Mouse (Mus musculus) kidney, embryonic 14.5 days (tissue): ENCODE data around the gene Kcnq1. TPM values are rescaled to one million over a fixed set of nuclear protein-coding genes. Genes with fewer than 3 reads are reported as not detected.

Experiments
- ATAC-seq: fragments of 200-750 bp; cut with Nextera tagmentation; 2 replicates; pipeline ENCODE4 v1.8.0; 2017; ENCODE audit warnings: moderate number of reproducible peaks, mild to moderate bottlenecking, moderate TSS enrichment, moderate library complexity; ENCODE audit not compliant: low FRiP score, low TSS enrichment
- H3K27ac ChIP-seq: fragments of 300-500 bp; sonication (generic); 2 replicates; pipeline ENCODE4 v1.5.1; 2014; ENCODE audit warnings: low read depth, mild to moderate bottlenecking, low read length, moderate library complexity, mixed read lengths
- H3K27me3 ChIP-seq: fragments of 300-500 bp; sonication (generic); 2 replicates; pipeline ENCODE4 v1.6.1; 2014; ENCODE audit warnings: mild to moderate bottlenecking, low read length; ENCODE audit not compliant: control insufficient read depth, insufficient read depth
- H3K36me3 ChIP-seq: fragments of 300-500 bp; sonication (generic); 2 replicates; pipeline ENCODE4 v1.6.1; 2014; ENCODE audit warnings: low read length, mixed read lengths; ENCODE audit not compliant: control insufficient read depth, insufficient read depth
- H3K4me1 ChIP-seq: fragments of 300-500 bp; sonication (generic); 2 replicates; pipeline ENCODE4 v1.6.1; 2014; ENCODE audit warnings: low read length, mixed read lengths; ENCODE audit not compliant: control insufficient read depth, insufficient read depth
- H3K4me2 ChIP-seq: fragments of 300-500 bp; sonication (generic); replicated peaks from 2 replicates; pipeline ENCODE4 v1.6.1; 2014; ENCODE audit warnings: low read depth, mild to moderate bottlenecking, low read length
- H3K4me3 ChIP-seq: fragments of 300-500 bp; sonication (generic); 2 replicates; pipeline ENCODE4 v1.5.1; 2014; ENCODE audit warnings: mild to moderate bottlenecking, low read length
- H3K9ac ChIP-seq: fragments of 300-500 bp; sonication (generic); 2 replicates; pipeline ENCODE4 v1.6.1; 2014; ENCODE audit warnings: low read depth, mild to moderate bottlenecking, low read length, moderate library complexity
- H3K9me3 ChIP-seq: fragments of 300-500 bp; sonication (generic); 2 replicates; pipeline ENCODE4 v1.6.1; 2016; ENCODE audit warnings: low read length; ENCODE audit not compliant: control insufficient read depth
- WGBS: fragments of 180-500 bp; shearing (Covaris S2); extraction: QIAGEN DNeasy Blood & Tissue Kit; methylation state at CpG from one replicate; pipeline ENCODE4 v1.1.7; 2014; 5-methylcytosine and 5-hydroxymethylcytosine counted together
- polyA plus RNA-seq: library from polyadenylated mRNA; unstranded; fragments of >200 nt; fragmentation: Nextera tagmentation; extraction: Ambion mirVana; gene quantifications from 2 replicates; pipeline ENCODE4 v1.2.1, GENCODE M21; 2014

Kcnq1 gene
- polyA plus RNA-seq, 1 experiment from 2014 or later: 5.4 TPM

DNA sequence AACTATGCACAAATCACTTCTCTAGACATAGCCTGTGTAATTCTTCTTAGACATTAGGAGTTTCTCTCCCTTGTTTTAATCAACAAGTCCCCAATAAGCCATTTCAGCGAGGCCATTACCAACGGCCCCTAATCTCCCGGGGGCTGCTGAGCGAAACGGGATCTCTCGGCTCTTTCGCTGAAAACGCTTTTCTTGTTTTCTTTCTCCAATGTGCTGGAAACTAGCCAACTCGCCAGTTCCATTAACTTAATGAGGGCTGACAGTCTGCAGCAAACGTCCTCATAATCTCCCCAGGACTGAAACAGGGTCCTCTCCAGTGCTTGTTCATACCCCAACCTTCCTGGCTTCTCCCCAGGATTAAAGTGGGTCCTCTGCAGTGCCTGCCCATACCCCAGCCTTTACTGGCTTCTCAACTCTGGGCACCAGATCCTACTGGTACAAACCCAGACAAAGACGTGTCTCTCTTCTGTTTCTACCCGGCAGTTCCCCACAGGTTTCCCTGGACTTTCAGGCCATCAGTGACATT, 237.7 kb downstream of the Kcnq1 start:
- Histone ChIP-seq H3K36me3 (no peaks in the 10 kb centered on the region), H3K9ac (no peak overlapping the region), H3K4me3 (no peak overlapping the region), H3K27me3 (no peaks in the 10 kb centered on the region), H3K9me3 (no peaks in the 10 kb centered on the region), H3K27ac (no peak overlapping the region), H3K4me1 (peaks cover 26% of the 10 kb centered on the region), H3K4me2 (no peak overlapping the region)
- WGBS: 12% methylated on average over 12 of the region's 12 CpGs
- no peak for ATAC-seq

DNA sequence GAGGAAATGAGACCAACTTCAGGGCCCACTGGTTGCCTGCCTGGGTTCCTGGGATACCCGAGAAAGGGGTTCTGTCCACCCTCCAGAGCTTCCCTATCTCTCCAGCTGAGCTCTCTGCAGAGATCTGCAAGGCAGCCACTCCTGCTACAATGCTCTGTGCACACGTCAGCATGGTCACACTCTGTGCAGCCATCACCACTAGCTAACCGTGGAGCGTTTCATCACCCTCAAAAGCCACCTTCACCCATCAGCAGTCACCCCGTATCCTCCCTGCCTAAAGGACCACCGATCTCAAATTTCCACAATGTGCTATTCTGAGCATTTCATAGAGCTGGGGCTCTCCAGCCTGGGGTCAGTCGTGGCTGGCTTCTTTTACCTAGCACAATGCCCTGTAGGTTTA, 243.1 kb downstream of the Kcnq1 start:
- H3K9me3 ChIP-seq: no peaks in the 10 kb centered on the region

GRCm38 (mm10) chr7:143349848-143350247, 243.7 kb downstream of the Kcnq1 start:
- H3K4me1 ChIP-seq: no peaks in the 10 kb centered on the region
- no peaks in the 10 kb centered on the region for H3K9me3 ChIP-seq
- H3K9ac ChIP-seq: no peak overlapping the region
- no peak overlapping the region for H3K4me2 ChIP-seq
- no peak overlapping the region for H3K4me3 ChIP-seq
- H3K27me3 ChIP-seq: no peaks in the 10 kb centered on the region
- H3K36me3 ChIP-seq: no peaks in the 10 kb centered on the region
- 73% methylated on average over 1 of the region's 1 CpGs for WGBS
- H3K27ac ChIP-seq: no peak overlapping the region
- ATAC-seq: no peak

More for the DNA sequence above, 243.1 kb downstream of the Kcnq1 start:
- Histone ChIP-seq H3K4me3 (no peak overlapping the region), H3K9ac (no peak overlapping the region), H3K4me2 (no peak overlapping the region), H3K36me3 (no peaks in the 10 kb centered on the region), H3K4me1 (no peaks in the 10 kb centered on the region), H3K27me3 (no peaks in the 10 kb centered on the region), H3K27ac (no peak overlapping the region)
- no peak for ATAC-seq
- 52% methylated on average over 7 of the region's 7 CpGs for WGBS

DNA sequence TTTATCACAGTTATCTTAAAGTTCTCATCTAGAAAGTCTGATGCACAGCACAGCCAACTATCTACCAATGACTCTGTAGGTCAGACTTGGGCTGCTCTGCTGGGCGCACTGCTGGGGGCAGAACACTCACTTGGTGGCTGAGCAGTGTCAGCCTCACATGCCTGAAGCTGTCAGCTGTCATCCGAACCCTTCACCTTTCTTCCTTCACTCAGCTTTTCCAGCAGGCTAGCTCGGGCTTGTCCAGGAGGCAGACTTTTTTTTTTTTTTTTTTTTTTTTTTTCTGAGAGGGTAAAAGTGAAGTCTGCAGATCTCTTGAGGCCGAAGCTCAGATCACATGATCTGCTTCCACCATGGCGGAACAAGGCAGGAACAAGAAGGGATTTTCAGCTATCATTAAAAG, 249.7 kb downstream of the Kcnq1 start:
- H3K27me3 ChIP-seq: 0 out of 2 replicates have a peak, but pooled peaks cover 3% of the 10 kb centered on the region
- H3K4me2 ChIP-seq: no peak overlapping the region
- no peak overlapping the region for H3K27ac ChIP-seq
- no peak overlapping the region for H3K9ac ChIP-seq
- H3K9me3 ChIP-seq: no peaks in the 10 kb centered on the region
- WGBS: 69% methylated on average over 5 of the region's 5 CpGs
- ATAC-seq: no peak
- H3K4me3 ChIP-seq: no peak overlapping the region
- no peaks in the 10 kb centered on the region for H3K36me3 ChIP-seq
- H3K4me1 ChIP-seq: no peaks in the 10 kb centered on the region

DNA sequence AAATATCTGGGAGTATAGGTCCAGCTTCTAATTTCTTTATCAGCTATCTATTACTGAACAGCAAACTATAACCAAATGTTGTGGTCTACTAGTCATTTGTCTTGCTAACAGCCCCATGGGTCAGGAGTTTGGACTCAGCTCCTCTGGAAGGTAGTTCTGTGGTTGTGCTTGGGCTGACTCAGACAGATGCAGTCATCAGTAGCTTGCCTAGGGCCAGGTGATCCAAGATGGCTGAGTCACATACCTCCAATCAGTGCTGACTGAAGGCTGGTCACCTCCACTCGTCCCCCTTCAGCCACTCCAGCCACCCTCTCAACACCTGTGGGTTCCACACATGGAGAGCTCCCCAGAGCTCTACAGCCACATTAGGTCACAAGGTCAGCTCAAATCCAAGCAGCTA, 250.9 kb downstream of the Kcnq1 start:
- 50% methylated on average over 1 of the region's 1 CpGs for WGBS
- Histone ChIP-seq H3K4me2 (no peak overlapping the region), H3K36me3 (no peaks in the 10 kb centered on the region), H3K27me3 (0 out of 2 replicates have a peak, but pooled peaks cover 3% of the 10 kb centered on the region), H3K9ac (no peak overlapping the region), H3K9me3 (no peaks in the 10 kb centered on the region), H3K27ac (no peak overlapping the region), H3K4me3 (no peak overlapping the region), H3K4me1 (no peaks in the 10 kb centered on the region)
- ATAC-seq: no peak

DNA sequence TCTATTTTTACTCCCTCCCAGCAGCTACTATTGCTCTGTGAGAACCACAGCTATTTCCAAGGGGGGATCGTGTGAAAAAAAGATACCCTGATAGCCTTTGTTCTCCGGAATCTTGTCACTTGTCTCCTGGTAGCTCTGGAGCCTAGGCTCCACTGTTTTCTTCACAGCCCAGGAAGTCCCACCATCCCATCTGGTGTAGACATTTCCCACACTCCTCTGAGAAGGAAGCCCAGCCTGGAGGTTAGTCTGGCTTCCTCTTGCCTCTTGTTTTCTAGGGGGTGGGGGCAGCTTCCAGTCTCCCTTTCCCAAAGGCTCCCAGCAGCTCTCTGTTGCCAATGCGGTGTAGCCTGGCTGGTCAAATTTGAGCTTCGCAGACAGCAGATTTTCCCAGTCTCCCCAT, 251.7 kb downstream of the Kcnq1 start:
- WGBS: 73% methylated on average over 4 of the region's 4 CpGs
- ATAC-seq: no peak

DNA sequence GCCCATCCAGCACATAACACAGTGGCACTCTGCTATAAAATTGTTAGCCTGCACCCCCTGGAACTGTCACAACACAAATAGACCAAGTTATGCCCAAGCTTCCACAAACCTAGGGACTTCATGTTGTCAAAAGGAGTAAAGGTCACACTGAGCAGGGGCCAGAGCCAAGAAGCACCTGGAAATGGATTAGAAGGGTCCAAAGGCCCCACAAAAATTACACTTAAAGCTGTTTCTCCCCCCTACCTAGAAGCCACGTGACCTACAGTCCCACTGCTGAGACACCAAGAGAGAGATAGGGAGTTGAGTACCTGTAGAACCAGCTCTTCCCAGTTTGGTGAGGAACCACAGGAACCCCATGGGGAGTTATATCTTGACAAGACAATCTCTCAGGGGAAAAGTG, 253.6 kb downstream of the Kcnq1 start:
- 83% methylated on average over 1 of the region's 1 CpGs for WGBS
- Histone ChIP-seq H3K4me1 (no peaks in the 10 kb centered on the region), H3K4me2 (no peak overlapping the region), H3K9ac (no peak overlapping the region), H3K27ac (no peak overlapping the region), H3K9me3 (no peaks in the 10 kb centered on the region), H3K27me3 (0 out of 2 replicates have a peak, but pooled peaks cover 3% of the 10 kb centered on the region), H3K36me3 (no peaks in the 10 kb centered on the region), H3K4me3 (no peak overlapping the region)
- ATAC-seq: no peak

More for the DNA sequence above, 251.7 kb downstream of the Kcnq1 start:
- Histone ChIP-seq H3K4me2 (no peak overlapping the region), H3K9me3 (no peaks in the 10 kb centered on the region), H3K27me3 (0 out of 2 replicates have a peak, but pooled peaks cover 3% of the 10 kb centered on the region), H3K27ac (no peak overlapping the region), H3K9ac (no peak overlapping the region), H3K36me3 (no peaks in the 10 kb centered on the region), H3K4me3 (no peak overlapping the region), H3K4me1 (no peaks in the 10 kb centered on the region)

GRCm38 (mm10) chr7:143360776-143361175, 254.6 kb downstream of the Kcnq1 start:
- no peaks in the 10 kb centered on the region for H3K9me3 ChIP-seq
- no peak overlapping the region for H3K4me3 ChIP-seq
- ATAC-seq: no peak
- no peak overlapping the region for H3K9ac ChIP-seq
- H3K27ac ChIP-seq: no peak overlapping the region
- H3K4me1 ChIP-seq: peaks cover 5% of the 10 kb centered on the region
- 78% methylated on average over 5 of the region's 5 CpGs for WGBS
- no peak overlapping the region for H3K4me2 ChIP-seq
- no peaks in the 10 kb centered on the region for H3K36me3 ChIP-seq
- 0 out of 2 replicates have a peak, but pooled peaks cover 3% of the 10 kb centered on the region for H3K27me3 ChIP-seq

- Histone ChIP-seq H3K9me3 (no peaks in the 10 kb centered on the region), H3K4me3 (no peak overlapping the region), H3K4me1 (peaks cover 5% of the 10 kb centered on the region), H3K27ac (no peak overlapping the region), H3K27me3 (0 out of 2 replicates have a peak, but pooled peaks cover 3% of the 10 kb centered on the region), H3K36me3 (no peaks in the 10 kb centered on the region), H3K9ac (no peak overlapping the region), H3K4me2 (no peak overlapping the region)
- ATAC-seq: no peak
- WGBS: 93% methylated on average over 7 of the region's 7 CpGs
Measured at GRCm38 (mm10) chr7:143364092-143364832, 258.1 kb downstream of the Kcnq1 start.
